Mouse (Mus musculus) T-cell, adult 2 months (primary cell): ENCODE measurements around the gene Rftn1.
A peak's percentile ranks its signal among the peaks of the same experiment; 100 is the strongest.

Source experiments
- DNase-seq: peaks from one replicate; pipeline ENCODE4 v3.0.0; 2022; ENCODE audit warnings: low spot score

Gene Rftn1

GRCm38 (mm10) chr17:49981591-49981990 lies 208.9 kb downstream of the Rftn1 start:
- no peak for DNase-seq

DNA sequence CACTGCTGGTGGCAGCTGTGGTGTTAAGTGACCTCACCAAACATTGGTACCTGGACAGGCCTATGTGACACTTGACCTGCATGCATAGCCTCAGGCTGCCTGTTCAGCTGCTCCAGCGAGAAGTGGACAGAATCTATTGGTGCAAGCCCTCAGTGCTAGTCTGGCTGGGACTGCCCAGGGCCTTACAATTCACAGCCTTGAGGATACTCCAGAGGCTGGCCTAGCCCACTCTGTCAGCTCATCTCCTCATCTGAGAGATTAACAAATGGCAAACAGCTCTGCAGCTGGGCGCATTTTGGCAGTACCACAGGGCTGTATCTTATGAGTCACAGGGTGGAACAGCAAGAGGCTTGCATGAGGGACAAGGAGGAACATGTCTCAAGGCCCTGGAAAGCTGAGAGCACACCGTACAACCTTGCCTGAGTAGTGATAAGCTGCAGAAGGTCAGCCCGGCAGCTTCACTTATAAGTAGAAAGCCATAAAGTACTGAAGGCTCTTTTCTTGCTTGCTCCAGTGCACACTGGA lies 210.7 kb downstream of the Rftn1 start:
- no peak for DNase-seq

- no peak for DNase-seq
These were observed 213.1 kb downstream of the Rftn1 start for GRCm38 (mm10) chr17:49977424-49977790.

DNA sequence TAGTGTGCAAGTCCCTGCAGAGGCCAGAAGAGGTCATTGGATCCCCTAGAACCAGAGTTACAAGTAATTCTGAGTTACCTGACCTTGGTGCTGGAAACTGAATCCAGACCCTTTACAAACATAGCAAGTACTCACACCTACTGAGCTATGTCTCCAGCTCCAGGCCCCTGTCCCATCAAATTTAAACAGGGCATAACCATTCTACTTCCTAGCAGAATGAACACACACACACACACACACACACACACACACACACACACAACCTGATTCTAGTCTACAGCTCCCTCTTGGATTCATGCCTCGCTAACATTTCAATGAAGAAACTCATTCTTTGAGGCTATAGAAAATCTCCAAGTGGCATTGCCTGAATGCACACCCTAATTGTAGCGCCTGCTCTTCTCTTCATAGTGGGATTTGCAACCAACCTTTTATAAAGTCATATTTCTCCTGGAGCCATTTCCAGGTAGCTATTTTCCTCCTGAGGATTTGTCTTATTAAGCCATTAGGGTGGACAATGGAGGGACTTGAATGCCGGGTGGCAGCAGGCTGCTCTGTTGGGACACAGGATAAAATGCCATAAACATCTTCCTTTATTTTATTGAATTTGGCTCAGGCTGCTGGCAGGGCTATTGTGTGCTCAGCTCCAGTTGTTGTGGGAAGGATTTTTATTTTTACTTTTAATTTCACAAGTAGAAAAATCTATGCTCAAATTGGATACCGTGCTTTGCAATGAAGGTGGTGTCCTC lies 213.6 kb downstream of the Rftn1 start:
- no peak for DNase-seq

DNA sequence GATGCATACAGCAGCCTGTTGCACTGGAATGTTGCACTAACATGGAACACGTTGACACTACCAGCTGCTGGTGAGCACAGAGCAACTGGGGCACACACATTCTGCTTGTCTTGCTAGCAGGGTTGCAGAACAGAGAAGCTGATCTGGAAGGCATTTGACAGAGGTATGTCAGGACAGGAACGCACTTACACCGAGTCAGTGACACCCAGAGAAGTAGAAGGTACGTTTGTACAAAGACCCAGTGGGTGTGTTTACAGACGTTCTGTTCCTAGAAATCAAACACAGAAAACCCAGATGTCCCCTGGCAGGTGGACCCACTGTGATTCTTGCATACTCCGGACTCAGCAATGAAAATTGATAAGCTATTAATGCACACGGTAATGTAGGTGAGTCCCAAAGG lies 215.0 kb downstream of the Rftn1 start:
- no peak for DNase-seq

DNA sequence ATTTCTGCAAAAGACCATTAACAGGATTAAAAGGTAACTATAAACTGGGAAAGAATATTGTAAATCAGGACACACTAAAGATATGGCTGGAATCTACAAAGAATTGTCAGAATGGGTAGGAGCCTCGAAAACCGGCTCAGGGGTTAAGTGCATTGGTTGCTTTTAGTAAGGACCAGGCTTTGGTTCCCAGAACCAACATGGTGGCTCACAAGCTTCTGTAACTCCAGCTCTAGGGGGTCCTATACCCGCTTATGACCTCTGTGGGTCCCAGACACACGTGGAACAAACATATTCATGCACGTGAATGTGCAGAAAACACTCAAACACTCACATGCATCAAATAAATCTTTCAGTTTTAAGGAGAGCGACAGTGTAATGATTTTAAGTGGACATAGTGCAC lies 215.5 kb downstream of the Rftn1 start:
- DNase-seq = no peak

DNA sequence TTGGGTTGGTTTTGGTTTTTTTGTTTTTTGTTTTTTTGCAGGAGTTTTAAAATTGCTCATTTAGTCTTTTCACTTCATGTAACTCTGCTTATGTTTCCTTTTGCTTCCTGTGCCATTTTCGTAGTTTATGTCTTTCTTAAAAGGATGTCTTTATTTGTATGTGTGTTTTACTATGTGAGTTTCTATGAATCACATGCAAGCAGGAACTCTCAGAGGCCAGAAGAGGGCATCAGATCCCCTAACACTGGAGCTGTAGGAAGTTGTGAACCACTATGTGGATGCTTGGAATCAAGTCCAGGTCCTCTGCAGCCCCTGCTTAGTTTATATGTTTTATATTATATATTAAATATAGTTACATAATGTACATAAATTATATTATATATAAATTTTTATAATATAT lies 218.3 kb downstream of the Rftn1 start:
- no peak for DNase-seq

- DNase-seq = no peak
These were observed 219.4 kb downstream of the Rftn1 start for GRCm38 (mm10) chr17:49971057-49971456.

DNA sequence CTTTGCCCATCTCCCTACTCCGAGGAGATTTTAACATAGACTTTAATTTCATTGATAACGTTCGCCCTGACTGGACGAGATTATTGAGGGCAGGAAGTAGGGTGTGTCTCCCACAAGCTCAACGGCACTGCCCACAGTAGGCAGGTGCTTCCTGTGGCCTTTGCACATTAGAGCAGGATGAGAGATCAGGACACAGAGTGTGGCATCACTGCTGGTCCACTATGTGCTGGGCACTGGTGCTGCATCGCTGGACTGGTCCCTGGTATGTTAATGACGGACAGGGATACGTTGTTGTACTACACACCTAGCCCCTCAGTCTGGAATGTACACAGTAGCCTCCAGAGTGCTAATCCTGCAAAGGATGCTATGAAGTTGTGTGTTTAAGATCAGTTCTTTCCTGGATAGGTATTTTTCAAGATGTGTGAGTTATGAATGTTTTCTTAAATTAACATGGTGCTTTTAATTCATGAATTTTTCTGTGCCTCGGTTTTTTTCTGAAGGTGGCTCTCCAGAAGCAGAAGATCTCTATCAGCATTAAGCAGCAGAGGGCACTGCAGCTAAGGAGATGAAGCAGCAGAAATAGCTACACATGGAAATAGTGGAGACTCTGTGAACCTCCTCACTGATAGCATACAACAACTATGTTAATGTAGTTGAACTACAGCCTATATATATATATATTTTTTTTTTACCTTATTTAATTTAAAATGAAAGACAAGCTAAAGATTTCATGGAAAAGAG lies 221.8 kb downstream of the Rftn1 start:
- peak; percentile 45 for DNase-seq

GRCm38 (mm10) chr17:49965846-49966762 lies 224.4 kb downstream of the Rftn1 start:
- no peak for DNase-seq

GRCm38 (mm10) chr17:49965035-49965434 lies 225.4 kb downstream of the Rftn1 start:
- no peak for DNase-seq

DNA sequence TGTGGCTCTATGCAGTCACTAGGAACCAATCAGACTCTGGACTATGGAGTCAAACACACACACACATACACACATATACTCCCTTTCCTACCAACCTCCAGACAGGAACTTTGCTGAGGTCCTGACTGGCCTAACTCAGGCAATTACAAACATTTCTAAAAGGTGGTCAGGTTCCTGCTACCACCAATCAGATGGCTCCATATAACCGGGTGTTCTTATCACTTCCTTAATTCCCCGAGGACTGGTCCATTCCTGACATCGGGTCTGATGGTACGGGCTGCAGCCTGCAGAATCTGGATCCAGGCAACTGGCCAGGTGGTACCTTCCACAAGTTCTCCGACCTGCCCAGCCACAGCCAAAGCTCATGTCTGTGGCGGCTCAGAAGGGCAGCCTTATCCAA lies 226.0 kb downstream of the Rftn1 start:
- DNase-seq = no peak

DNA sequence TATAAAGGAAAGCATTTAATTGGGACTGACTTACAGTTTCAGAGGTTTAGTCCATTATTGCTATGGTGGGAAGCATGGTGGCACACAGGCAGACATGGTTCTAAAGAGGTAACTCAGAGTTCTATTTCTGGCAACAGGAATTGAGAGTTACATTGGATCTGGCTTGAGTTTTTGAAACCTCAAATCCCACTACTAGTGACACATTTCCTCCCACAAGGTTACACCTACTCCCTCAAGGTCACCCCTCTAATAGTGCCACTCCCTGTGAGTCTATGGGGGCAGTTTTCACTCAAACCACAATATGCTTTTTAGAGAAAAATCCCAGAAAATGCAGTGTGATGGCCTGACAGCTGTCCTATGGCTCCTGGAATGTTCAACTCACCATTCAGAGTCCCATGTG lies 231.5 kb downstream of the Rftn1 start:
- no peak for DNase-seq

DNA sequence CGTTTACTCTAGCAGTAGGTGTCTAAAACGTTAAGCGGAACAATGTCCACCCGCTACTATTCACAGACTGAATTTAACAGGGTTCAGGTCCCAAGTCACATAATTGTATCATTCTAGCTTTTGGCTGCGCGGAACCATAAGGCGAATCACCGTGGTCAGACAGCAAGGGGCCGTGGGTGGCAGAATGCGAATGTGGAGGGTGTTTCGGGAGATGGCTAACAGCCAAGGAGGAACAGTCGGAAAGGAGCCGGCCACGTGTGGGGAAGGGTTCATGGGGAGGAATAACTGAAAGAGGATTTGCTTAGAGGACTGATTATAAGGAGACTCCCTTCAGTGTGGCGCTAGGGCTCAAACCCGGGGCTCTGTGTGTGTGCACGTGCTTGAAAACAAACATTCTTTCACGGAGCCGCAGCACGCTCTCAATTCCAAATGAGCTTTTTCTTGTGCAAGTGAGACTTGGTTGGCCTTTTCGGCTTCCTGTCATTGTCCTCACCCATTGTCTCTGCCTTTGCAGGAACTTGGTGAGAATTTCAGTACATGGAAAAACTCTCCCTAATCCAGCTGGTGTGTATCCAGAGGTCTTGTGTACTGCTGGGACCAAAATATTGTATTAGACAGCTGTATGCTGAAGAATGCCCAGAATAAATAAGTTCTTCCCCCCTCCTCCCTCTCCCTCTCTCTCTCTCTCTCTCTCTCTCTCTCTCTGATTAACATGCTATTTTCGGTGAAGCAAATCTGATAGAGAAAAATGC lies 238.4 kb downstream of the Rftn1 start:
- no peak for DNase-seq

- peak; percentile 57 for DNase-seq
These were observed 239.0 kb downstream of the Rftn1 start for GRCm38 (mm10) chr17:49951491-49951855.

DNA sequence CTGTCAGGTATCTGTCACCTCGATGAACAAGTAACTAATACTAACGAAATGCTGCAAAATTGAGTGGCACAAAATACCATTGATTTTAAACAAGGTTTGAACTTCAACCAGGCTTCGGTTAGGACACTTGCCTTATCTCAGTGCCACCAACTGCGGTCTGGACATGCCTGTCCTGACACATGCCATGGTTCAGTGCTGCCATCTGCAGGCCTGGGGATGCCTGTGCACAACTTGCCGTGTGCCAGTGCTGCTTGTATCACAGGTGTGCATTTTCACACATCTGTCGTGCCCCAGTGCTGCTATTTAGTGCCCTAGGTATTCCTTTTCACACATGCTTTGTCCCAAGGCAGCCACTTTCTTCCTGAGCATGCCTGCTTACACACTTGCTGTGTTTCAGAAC lies 247.8 kb downstream of the Rftn1 start:
- no peak for DNase-seq
